In the genomic region with DNA sequence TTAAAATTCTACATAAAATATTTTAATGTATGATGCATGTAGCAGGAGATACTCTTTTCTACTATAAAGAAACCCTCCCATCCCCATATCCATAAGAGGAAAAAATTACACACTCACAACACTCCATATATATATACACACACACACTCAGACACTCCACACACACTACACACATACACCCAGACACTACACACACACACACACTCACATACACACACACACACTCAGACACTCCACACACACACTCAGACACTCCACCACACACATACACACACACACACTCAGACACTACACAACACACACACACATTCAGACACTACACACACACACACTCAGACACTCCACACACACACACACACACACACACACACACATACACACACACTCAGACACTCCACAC, we compare ENCODE assay signal across 18 mouse cellular contexts.
DNase-seq lines count a peak whose midpoint lies in the region; ATAC-seq lines count a peak whose summit lies in the region.
"Had no signal": no experiment of that assay in that cellular context is flagged by ENCODE, and none has a peak within 500 bp of the region (broad histone marks: within the 10 kb centered on the region; RNA-seq: fewer than 3 reads in every experiment).

No protein-coding gene starts in this region.

- peak; percentile 40 for DNase-seq in heart, adult 11 months
- no peak for DNase-seq in heart, adult 18-20 months
- DNase-seq in embryonic facial prominence, embryonic 14.5 days (ENCODE audit: low spot score) = no peak
- no peak for DNase-seq in hindbrain, embryonic 11.5 days (ENCODE audit: low spot score)
- DNase-seq in left cerebral cortex, postnatal 36 days (ENCODE audit: low spot score in 2 of 2) = no peak
- no peak for DNase-seq in lung, adult 18-20 months
- DNase-seq: cerebellum, postnatal 10 days; gastrocnemius, postnatal 25 days; heart, postnatal 36 days; kidney, adult 11 months; kidney, postnatal 36 days; lung, postnatal 4 days; thymus, postnatal 14 days had no signal

- H3K36me3 ChIP-seq in embryonic facial prominence, embryonic 14.5 days (ENCODE audit: control insufficient read depth, insufficient read depth, low read length) = no peaks in the 10 kb centered on the region
- no peaks in the 10 kb centered on the region for H3K36me3 ChIP-seq in hindbrain, embryonic 11.5 days (ENCODE audit: control insufficient read depth, insufficient read depth, low read length)
- H3K36me3 ChIP-seq in midbrain, embryonic 15.5 days (replicated peaks) = no peaks in the 10 kb centered on the region
- H3K36me3 ChIP-seq: limb, embryonic 13.5 days had no signal

- no peak overlapping the region for H3K4me3 ChIP-seq in embryonic facial prominence, embryonic 14.5 days (ENCODE audit: low read depth, low read length)
- no peak overlapping the region for H3K4me3 ChIP-seq in hindbrain, embryonic 11.5 days (ENCODE audit: low read depth, low read length)
- H3K4me3 ChIP-seq in midbrain, embryonic 15.5 days = no peak overlapping the region
- H3K4me3 ChIP-seq: heart, embryonic 12.5 days; limb, embryonic 13.5 days had no signal

- no peak overlapping the region for H3K9ac ChIP-seq in embryonic facial prominence, embryonic 14.5 days (ENCODE audit: low read depth, low read length)
- no peak overlapping the region for H3K9ac ChIP-seq in hindbrain, embryonic 11.5 days (ENCODE audit: low read depth, low read length)
- H3K9ac ChIP-seq in midbrain, embryonic 15.5 days = no peak overlapping the region
- H3K9ac ChIP-seq: heart, embryonic 12.5 days; limb, embryonic 13.5 days had no signal

- H3K4me2 ChIP-seq in embryonic facial prominence, embryonic 14.5 days (ENCODE audit: low read depth, low read length) = no peak overlapping the region
- H3K4me2 ChIP-seq in hindbrain, embryonic 11.5 days (replicated peaks; ENCODE audit: low read depth, low read length) = no peak overlapping the region
- H3K4me2 ChIP-seq in midbrain, embryonic 15.5 days = no peak overlapping the region
- H3K4me2 ChIP-seq: heart, embryonic 12.5 days; limb, embryonic 13.5 days had no signal

- no peaks in the 10 kb centered on the region for H3K9me3 ChIP-seq in embryonic facial prominence, embryonic 14.5 days (ENCODE audit: control insufficient read depth, low read length)
- H3K9me3 ChIP-seq in hindbrain, embryonic 11.5 days (ENCODE audit: control insufficient read depth, low read length) = no peaks in the 10 kb centered on the region
- no peaks in the 10 kb centered on the region for H3K9me3 ChIP-seq in midbrain, embryonic 15.5 days
- H3K9me3 ChIP-seq: heart, embryonic 12.5 days; limb, embryonic 13.5 days had no signal

- peaks cover 11% of the 10 kb centered on the region; the same call in 1 of the 2 replicates for H3K4me1 ChIP-seq in embryonic facial prominence, embryonic 14.5 days (ENCODE audit: control insufficient read depth, insufficient read depth, low read length)
- 0 out of 2 replicates have a peak, but pooled peaks cover 2% of the 10 kb centered on the region for H3K4me1 ChIP-seq in hindbrain, embryonic 11.5 days (replicated peaks; ENCODE audit: control insufficient read depth, insufficient read depth, low read length)
- H3K4me1 ChIP-seq in midbrain, embryonic 15.5 days = peaks cover 5% of the 10 kb centered on the region; the same call in 1 of the 2 replicates

- 0 out of 2 replicates have a peak overlapping the region, but pooled peaks have one; percentile 15 for H3K27ac ChIP-seq in embryonic facial prominence, embryonic 14.5 days (replicated peaks; ENCODE audit: low read depth, low read length)
- H3K27ac ChIP-seq in hindbrain, embryonic 11.5 days (ENCODE audit: low read depth, low read length) = peak overlapping the region; percentile 80; the same call in 1 of the 2 replicates
- peak overlapping the region; percentile 65 for H3K27ac ChIP-seq in midbrain, embryonic 15.5 days
- H3K27ac ChIP-seq: limb, embryonic 13.5 days had no signal

- ATAC-seq in embryonic facial prominence, embryonic 14.5 days (ENCODE audit: low read depth) = no peak
- peak; percentile 37 for ATAC-seq in hindbrain, embryonic 11.5 days (ENCODE audit: low FRiP score)
- peak; percentile 34 for ATAC-seq in midbrain, embryonic 15.5 days (replicated peaks)
- no peak for ATAC-seq in activated CD4-positive, CD25-positive, alpha-beta regulatory T cell, adult 4 months

- H3K27me3 ChIP-seq in embryonic facial prominence, embryonic 14.5 days (replicated peaks; ENCODE audit: control insufficient read depth, insufficient read depth, low read length) = no peaks in the 10 kb centered on the region
- no peaks in the 10 kb centered on the region for H3K27me3 ChIP-seq in hindbrain, embryonic 11.5 days (ENCODE audit: control insufficient read depth, insufficient read depth, low read length)
- H3K27me3 ChIP-seq in midbrain, embryonic 15.5 days (replicated peaks) = no peaks in the 10 kb centered on the region
- H3K27me3 ChIP-seq: CH12.LX; heart, embryonic 12.5 days had no signal

- intact Hi-C loops in left cerebral cortex, postnatal 36 days (cut with DNase I) = no loop called here

Comparison
In these comparisons a context has a peak if more than half of its experiments do, and no peak if none do; other contexts are left out.
1. ATAC-seq: peak in hindbrain, embryonic 11.5 days (single experiment) and midbrain, embryonic 15.5 days (single experiment); none in embryonic facial prominence, embryonic 14.5 days (single experiment) and activated CD4-positive, CD25-positive, alpha-beta regulatory T cell, adult 4 months (single experiment).
2. H3K27ac ChIP-seq: peak in every context shown above with its lines; median percentile 80 in hindbrain, embryonic 11.5 days; 65 in midbrain, embryonic 15.5 days; 15 in embryonic facial prominence, embryonic 14.5 days.